Mouse (Mus musculus) liver (tissue): ENCODE data around the gene Prr12.

Experiments used
- DNase-seq: peaks from one replicate; pipeline ENCODE4 v3.0.0-alpha.2; 2020; ENCODE audit warnings: mixed read lengths

The Prr12 gene

DNA sequence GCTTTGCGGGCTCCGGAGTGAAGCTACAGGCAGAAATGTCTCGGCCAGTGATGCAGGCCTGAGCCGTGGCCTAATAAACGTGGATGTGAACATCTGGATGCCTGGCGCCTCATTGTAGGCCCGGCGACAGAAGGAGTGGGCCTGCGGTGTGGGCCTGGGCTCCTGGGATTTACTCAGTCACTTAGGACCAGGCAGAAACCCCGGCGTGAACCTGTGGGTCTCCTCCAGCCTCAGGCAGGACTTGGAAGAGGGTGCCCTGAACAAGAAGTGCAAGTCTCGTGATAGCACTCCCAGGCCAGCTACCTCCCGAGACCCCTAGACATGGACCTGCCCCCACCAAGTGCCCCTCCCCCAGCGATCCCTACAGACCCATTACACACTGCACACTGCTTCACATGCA, 24.6 kb upstream of the Prr12 start:
- no peak for DNase-seq

DNA sequence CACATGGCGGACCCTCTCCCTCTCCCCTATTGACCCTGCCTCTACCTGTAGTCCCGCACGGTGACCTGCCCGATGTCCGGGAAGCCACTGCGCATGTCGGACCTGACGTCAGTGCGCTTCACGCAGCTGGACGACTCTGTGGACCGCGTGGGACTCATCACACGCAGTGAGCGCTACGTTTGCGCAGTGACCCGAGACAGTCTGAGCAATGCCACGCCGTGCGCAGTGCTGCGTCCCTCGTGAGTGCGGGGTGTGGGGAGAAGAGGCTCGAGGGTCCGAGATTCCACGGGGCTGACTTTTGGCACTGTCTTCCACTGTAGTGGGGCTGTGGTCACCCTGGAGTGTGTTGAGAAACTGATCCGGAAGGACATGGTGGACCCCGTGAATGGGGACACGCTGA, 23.8 kb upstream of the Prr12 start:
- no peak for DNase-seq

- DNase-seq: no peak
Measured at GRCm38 (mm10) chr7:45075405-45075804, 22.7 kb upstream of the Prr12 start.

DNA sequence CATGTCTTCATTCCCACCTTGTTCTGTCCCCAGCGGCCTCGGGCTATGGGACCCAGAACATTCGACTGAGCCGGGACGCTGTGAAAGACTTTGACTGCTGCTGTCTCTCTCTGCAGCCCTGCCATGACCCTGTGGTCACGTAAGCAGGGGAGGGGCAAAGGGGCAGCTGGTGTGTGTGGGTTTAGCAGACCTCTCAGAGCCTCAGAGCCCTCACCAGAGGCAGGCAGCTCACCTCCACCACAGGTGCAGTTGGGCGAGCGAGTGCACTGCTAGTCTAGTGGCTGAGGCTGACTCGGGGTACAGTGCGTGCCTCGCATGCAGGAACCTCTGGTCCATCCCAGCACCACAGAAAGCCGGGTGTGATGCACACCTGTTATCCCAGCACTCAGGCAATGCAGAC, 21.3 kb upstream of the Prr12 start:
- DNase-seq: no peak

- no peak for DNase-seq
Measured at GRCm38 (mm10) chr7:45073171-45073707, 20.6 kb upstream of the Prr12 start.

DNA sequence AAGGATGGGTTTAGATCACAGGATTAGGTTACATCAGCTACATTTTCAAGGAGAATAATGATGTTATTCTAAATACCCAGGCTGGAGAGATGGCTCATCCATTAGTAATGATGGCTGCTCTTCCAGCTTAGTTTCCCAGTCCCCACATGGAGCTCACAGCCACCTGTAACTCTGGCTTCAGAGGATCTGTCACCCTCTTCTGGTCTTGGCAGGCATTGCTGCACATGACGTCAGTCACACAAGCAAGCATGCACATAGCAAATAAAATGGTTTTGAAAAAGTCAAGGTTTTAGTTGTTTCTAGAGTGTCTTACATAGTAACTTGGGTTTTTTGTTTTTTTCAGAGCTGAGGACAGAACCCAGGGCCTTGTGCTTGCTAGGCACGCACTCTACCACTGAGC, 19.5 kb upstream of the Prr12 start:
- DNase-seq: no peak

GRCm38 (mm10) chr7:45069671-45070070, 17.0 kb upstream of the Prr12 start:
- no peak for DNase-seq

- peak; percentile 59 for DNase-seq
Measured at GRCm38 (mm10) chr7:45068000-45068318, 15.3 kb upstream of the Prr12 start.

DNA sequence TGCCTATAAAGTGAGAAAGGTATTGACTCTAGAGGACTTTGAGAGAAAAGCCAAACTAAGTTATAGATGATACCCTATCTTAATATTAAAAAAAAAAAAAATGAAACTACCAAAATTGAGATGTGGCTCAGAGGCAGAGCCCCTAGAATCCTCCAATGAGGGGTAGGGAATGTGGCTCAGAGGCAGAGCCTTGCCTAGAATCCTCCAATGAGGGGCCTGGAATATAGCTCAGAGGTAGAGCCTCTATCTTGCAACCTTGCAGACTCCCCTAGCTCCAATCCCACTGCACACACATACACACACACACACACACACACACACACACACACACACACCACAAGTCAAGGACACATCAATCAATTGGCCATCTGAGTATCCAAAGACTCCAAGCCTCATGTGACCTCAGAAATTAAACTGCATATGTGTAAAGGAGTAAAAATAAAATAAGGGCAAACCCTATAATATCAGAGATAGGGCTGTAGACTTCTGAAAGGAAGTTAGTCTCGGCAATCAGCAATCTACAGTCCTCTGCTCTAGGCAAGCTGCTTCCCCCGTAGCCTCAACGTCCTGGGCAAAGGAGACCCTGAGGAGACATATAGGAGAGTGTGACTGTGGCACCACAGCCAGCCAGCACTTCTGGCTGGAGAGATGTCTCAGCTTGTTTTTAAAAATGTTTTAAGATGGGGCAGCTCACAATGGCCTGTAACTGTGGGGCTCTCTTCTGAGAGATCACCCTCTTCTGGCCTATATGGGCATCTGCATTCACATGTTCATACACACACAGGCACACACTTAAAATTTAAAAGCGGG, 14.7 kb upstream of the Prr12 start:
- no peak for DNase-seq

DNA sequence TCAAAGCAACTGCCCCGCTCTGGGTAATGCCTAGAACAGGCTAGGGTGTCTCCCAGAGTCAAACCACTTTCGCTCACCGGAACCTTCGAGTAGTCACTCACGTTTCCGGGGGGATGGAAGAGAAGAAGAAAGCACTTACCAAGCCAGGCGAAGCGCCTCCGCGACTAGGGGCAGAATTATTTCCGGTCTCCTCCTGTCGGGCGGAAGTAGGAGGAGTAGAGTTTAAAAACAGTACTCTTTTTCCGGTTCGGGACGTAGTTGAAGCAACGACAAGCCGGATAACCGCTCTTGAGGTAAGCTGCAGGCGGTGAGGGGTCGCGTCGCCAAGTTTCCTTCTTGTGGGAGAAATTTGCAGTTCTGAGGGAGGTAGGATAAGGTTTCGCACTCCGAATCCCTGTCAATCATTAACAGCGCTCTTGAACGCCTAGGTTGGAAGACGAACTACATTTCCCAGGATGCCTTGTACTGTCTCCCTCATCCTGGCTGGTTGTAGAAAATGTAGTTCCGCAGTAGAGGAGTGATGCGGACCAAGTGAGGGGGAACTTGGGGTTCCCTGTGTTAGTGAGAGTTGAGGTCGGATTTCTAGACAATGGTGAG, 9.7 kb upstream of the Prr12 start, which contains the start of the genes Nosip and Prrg2:
Gene Nosip (plus strand): TSS at position 191 of the 597 bp plus-strand sequence.
Gene Prrg2 (minus strand): TSS at position 439 of the 597 bp plus-strand sequence.
- peak; percentile 93 for DNase-seq

DNA sequence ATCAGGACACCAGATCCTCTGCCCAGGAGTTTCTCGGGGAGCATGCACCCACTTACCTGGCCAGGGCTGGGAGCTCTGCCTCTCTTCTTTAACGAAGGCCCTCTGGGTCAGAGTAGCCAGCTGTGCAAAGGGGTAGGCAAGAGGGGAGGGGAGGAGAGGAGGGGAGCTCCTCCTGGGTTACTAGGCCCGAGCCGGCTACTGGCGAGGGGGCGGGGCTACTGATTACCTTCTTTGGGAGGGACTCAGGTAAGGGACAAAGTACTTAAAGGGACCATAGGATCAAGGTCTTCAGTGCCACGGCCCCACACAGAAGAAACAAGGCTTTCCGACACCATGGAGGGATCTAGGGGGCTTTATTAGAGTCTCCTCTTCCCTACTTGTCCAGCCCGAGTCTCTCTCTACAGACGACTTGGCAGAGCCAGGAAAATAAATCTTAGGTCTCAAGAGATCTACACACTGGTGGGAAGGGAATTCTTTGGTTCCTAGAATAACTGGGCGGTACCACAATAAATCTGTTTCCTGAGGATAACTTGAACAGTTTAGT, 8.9 kb upstream of the Prr12 start:
- peak; percentile 70 for DNase-seq

DNA sequence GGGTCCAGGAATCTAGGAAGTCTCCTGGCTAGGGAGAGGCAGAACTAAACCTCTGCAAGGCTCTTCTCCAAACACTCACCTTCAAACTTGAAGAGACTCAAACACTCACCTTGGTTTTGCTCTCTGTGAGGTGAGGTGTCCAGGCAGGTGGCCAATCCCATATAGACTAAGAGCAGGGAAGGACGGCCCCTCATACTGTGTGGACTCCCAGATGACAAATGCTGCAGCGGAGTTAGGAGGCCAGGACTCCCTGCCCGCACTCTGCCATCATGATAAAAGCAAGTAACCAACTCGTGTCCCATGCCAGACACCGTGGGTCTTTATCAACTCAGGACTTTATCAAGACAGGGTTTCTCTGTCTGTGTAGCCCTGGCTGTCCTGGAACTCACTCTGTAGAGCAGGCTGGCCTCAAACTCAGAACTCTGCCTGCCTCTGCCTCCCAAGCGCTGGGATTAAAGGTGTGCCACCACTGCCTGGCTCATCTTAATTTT, 8.0 kb upstream of the Prr12 start:
- no peak for DNase-seq

DNA sequence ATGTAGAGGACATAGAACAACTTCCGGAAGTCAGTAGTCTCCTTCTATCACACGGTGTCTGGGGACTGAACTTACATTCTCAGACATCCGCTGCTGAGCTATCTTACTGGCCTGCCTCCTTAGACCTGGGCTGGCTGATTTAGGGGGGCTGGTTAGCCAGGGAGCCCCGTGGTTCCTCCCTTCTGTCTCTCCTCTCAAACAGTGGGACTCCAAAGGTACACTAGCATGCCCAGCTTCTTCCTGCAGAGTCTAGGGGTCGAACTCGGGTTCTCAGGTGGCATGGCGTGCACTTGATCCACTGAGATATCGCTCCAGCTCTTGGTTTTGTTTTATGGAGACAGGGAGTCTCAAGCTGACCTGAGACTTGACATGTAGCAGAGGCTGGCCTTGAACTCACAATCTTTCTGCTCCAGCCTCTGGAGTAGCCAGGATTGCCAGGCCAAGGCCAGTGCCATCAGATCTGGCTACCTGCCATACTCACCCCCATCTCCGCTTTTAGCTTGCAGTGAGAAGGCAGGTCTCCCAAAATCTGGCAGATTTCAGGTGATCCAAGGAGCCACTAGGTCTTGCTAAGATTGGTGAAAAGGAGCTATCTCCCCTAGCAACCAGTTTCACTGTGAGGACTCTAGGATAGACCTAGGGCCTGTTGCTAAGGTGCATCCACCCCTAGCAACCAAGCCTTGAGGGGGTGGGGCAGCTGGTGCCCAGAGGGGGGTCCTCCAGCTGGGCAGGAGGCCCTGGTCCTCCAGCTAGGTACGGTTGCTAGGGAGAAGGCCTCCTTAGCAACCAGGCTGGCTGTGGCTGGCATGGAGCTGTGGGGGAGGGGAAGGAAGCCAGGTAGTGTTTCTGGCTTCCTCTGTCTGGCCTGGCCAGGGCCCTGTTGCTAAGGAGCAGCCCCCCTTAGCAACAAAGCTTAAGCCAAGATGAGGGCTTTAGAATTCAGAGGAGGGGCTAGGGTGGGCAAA, 6.2 kb upstream of the Prr12 start:
- DNase-seq: no peak

DNA sequence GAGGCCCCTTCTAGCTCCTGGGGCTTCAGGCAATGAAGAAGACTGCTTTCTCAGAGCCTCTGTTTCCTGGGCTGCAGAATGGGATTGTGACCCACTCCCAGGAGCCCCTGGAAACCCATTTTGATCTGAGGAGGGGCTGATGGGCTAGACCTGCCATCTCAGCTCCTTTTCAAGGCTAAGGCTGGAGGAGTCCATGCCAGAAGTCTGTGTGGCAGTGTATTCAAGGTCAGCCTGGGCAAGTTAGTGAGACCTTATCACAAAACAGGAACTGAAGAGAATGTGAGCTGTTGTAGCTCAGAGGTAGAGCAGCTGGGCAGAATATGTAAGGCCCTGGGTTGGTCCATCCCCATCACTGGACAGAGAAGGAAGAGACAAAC, 4.3 kb upstream of the Prr12 start:
- no peak for DNase-seq

- DNase-seq: no peak
Measured at GRCm38 (mm10) chr7:45056329-45056971, 3.8 kb upstream of the Prr12 start.

- peak; percentile 96 for DNase-seq
Measured at GRCm38 (mm10) chr7:45053931-45054510, 1.3 kb upstream of the Prr12 start.

DNA sequence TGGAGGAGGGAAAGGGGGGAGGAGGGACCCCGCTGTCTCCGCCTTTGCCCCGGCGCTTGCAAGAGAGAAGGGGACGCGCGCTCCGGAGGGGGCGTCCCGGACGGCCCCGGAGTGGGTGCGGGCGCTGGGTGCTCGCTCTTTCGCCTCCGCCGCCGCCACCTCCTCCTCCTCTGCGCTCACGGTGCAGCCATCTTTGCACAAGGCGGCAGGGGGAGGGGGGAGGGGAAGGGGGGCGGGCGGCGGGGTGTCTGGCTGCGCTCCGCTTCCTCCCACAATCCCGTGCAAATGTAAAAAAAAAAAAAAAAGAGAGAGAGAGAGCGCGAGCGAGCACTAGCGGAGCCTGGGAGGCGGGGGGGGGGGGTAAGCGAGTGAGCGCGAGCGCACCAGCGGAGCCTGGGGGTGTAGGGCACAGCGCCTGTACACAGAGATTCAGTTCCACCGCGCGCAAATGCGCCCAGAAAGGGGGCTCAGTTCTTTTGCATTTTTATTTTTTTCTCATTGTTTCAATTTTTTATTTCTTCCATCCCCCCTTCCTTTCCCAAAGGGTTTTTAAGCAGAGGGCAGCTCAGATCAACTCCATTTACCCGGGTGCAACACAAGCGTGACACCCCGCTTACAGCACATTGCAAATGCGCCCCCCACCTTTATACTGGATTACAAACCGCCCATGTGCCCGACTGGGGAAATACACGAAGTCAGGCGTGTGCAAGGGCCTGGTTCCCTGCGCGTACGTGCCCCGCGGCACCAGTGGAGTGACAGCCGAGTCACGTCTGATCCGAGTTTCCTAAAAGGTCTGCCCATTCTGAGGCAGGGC, 643 bp upstream of the Prr12 start:
- peak; percentile 82 for DNase-seq

DNA sequence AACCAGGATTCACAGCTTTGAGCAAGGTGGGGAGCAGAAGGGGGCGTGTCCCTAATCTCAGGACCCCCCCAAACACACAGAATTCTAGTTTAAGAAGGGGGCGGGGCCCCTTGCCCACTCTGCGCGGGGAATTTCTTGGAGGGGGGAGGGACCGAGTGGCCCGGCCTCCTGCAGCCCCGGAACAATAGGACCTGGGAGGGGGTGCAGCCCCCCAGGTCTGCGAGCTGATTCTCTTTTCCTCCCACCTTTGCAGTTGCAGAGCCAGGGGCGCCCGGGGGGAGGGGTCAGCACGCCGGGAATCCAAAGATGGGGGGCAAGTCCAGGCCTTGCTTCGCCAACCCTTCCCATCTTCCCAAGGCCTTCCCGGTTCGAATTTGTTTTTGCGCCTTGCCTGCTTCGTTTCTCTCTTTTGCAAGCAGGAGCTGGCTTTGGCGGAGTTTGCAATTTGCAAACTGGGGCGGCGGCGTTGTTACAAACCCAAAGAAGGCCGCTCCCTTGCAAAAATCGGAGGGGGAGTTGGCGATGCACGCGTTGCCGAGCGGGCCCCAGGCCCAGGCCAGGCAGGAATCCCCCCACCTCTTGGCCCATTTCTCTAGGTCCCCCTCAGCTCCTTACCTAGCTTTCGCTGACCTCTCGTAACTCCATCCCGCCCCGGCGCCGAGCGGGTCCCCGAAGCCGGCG, 360 bp downstream of the Prr12 start:
- DNase-seq: peak; percentile 33

DNA sequence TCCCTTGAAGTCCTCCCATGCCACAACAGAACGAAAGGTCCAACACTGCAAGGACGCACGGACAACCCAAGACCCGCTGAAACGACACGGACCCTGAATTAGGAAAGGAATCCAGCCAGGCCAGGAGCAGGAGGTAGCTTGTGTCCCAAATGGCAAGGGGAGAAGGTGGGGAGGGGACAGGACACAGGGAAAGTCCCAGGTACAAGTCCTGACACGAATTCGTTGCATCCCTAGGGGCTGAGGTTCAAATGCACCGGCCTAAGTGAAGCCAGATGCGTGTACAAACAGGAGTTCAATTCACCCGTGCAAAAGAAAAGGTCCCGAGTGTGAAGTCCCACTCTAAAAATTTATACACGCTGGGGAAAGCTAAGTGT, 1.1 kb downstream of the Prr12 start:
- DNase-seq: no peak

DNA sequence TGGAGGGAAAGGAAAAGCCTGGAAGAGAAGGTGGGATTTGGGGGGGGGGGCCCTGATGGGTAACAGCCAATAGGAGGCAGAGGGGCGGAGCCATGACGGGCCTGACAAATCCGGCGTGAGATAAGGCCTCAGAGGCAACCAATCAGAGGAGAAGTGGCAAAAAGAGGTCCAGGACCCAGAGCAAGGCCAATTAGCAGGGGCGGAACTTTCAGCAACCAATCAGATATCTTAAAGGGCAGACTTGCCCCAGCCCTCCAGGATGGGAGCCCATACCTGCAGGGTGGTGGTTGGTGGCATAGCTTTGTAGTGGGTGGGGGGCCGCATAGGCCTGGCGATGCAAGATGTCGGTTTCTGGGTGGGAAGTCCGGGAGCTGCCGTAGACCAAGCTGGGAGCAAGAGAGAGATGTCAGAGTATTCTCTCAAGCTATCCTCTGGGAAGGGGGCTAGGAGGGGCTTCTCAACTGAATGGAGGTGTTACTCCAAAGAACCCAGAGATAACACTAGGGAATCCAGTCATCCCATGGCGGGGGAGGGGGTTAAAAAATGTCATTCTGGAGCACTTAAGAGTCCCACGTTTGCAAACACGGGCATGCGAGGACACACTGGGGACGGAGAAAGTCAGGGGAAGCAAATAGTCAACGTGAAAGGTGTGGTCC, 1.6 kb downstream of the Prr12 start:
- DNase-seq: peak; percentile 79
